Mouse (Mus musculus) embryonic facial prominence, embryonic 14.5 days (tissue): ENCODE measurements around the gene Mob3b. TPM values are rescaled to one million over a fixed set of nuclear protein-coding genes. Genes with fewer than 3 reads are reported as not detected.
A peak's percentile ranks its signal among the peaks of the same experiment; 100 is the strongest.
"Not testable (repeated sequence)": the region's sequence is repeated elsewhere in the genome, so short reads cannot be mapped to it uniquely, and the experiment has no call there.

Source experiments
- ATAC-seq: fragments of 200-750 bp; cut with Nextera tagmentation; 2 replicates; pipeline ENCODE4 v1.8.0; 2017; ENCODE audit warnings: low read depth, moderate number of reproducible peaks, moderate TSS enrichment
- DNase-seq: peaks from one replicate; pipeline ENCODE4 v3.0.0-alpha.2; 2015; ENCODE audit warnings: low spot score
- H3K27ac ChIP-seq: fragments of 300-500 bp; sonication (generic); replicated peaks from 2 replicates; pipeline ENCODE4 v1.5.1; 2014; ENCODE audit warnings: low read depth, mild to moderate bottlenecking, low read length, moderate library complexity
- H3K27me3 ChIP-seq: fragments of 300-500 bp; sonication (generic); replicated peaks from 2 replicates; pipeline ENCODE4 v1.6.1; 2014; ENCODE audit warnings: low read length; ENCODE audit not compliant: control insufficient read depth, insufficient read depth
- H3K36me3 ChIP-seq: fragments of 300-500 bp; sonication (generic); 2 replicates; pipeline ENCODE4 v1.6.1; 2014; ENCODE audit warnings: low read length, mixed read lengths; ENCODE audit not compliant: control insufficient read depth, insufficient read depth
- H3K4me1 ChIP-seq: fragments of 300-500 bp; sonication (generic); 2 replicates; pipeline ENCODE4 v1.6.1; 2014; ENCODE audit warnings: antibody characterized with exemption, low read length; ENCODE audit not compliant: control insufficient read depth, insufficient read depth
- H3K4me2 ChIP-seq: fragments of 300-500 bp; sonication (generic); 2 replicates; pipeline ENCODE4 v1.6.1; 2014; ENCODE audit warnings: low read depth, mild to moderate bottlenecking, low read length, moderate library complexity, mixed read lengths
- H3K4me3 ChIP-seq: fragments of 300-500 bp; sonication (generic); 2 replicates; pipeline ENCODE4 v1.5.1; 2014; ENCODE audit warnings: low read depth, mild to moderate bottlenecking, low read length
- H3K9ac ChIP-seq: fragments of 300-500 bp; sonication (generic); 2 replicates; pipeline ENCODE4 v1.6.1; 2014; ENCODE audit warnings: low read depth, mild to moderate bottlenecking, low read length, moderate library complexity, mixed read lengths
- H3K9me3 ChIP-seq: fragments of 300-500 bp; sonication (generic); 2 replicates; pipeline ENCODE4 v1.6.1; 2016; ENCODE audit warnings: low read length; ENCODE audit not compliant: control insufficient read depth
- WGBS: fragments of 180-500 bp; shearing (Covaris S2); extraction: QIAGEN DNeasy Blood & Tissue Kit; methylation state at CpG from one replicate; pipeline ENCODE4 v1.1.7; 2014; 5-methylcytosine and 5-hydroxymethylcytosine counted together
- polyA plus RNA-seq: library from polyadenylated mRNA; unstranded; fragments of >200 nt; fragmentation: Nextera tagmentation; extraction: Ambion mirVana; gene quantifications from 2 replicates; pipeline ENCODE4 v1.2.1, GENCODE M21; 2014

Gene Mob3b
- polyA plus RNA-seq, 1 experiment from 2014 or later = 6.3 TPM

GRCm38 (mm10) chr4:34959477-34959876, 197.8 kb downstream of the Mob3b start:
- Histone ChIP-seq H3K27me3 (no peaks in the 10 kb centered on the region), H3K9ac (no peak overlapping the region), H3K4me3 (no peak overlapping the region), H3K27ac (no peak overlapping the region), H3K4me2 (no peak overlapping the region), H3K36me3 (no peaks in the 10 kb centered on the region), H3K4me1 (peaks cover 4% of the 10 kb centered on the region; the same call in 1 of the 2 replicates), H3K9me3 (no peaks in the 10 kb centered on the region)
- DNase-seq = no peak
- no peak for ATAC-seq
- 87% methylated on average over 5 of the region's 6 CpGs for WGBS

- 40% methylated on average over 11 of the region's 12 CpGs for WGBS
- ATAC-seq (peak; percentile 87), DNase-seq (peak; percentile 64)
- H3K36me3 ChIP-seq = no peaks in the 10 kb centered on the region
- H3K27me3 ChIP-seq = no peaks in the 10 kb centered on the region
- H3K9ac ChIP-seq = no peak overlapping the region
- no peak overlapping the region for H3K4me3 ChIP-seq
- peaks cover 4% of the 10 kb centered on the region; the same call in 1 of the 2 replicates for H3K4me1 ChIP-seq
- no peaks in the 10 kb centered on the region for H3K9me3 ChIP-seq
- no peak overlapping the region for H3K4me2 ChIP-seq
- H3K27ac ChIP-seq = no peak overlapping the region
These were observed 198.9 kb downstream of the Mob3b start for GRCm38 (mm10) chr4:34958155-34959028.

GRCm38 (mm10) chr4:34953716-34954115, 203.6 kb downstream of the Mob3b start:
- Histone ChIP-seq H3K4me1 (no peaks in the 10 kb centered on the region), H3K4me3 (no peak overlapping the region), H3K9ac (no peak overlapping the region), H3K36me3 (no peaks in the 10 kb centered on the region), H3K27ac (no peak overlapping the region), H3K27me3 (no peaks in the 10 kb centered on the region), H3K9me3 (no peaks in the 10 kb centered on the region), H3K4me2 (no peak overlapping the region)
- DNase-seq (no peak), ATAC-seq (no peak)
- 63% methylated on average over 9 of the region's 10 CpGs for WGBS

- Histone ChIP-seq H3K9ac (no peak overlapping the region), H3K4me1 (no peaks in the 10 kb centered on the region), H3K27me3 (no peaks in the 10 kb centered on the region), H3K36me3 (no peaks in the 10 kb centered on the region), H3K27ac (no peak overlapping the region), H3K4me3 (no peak overlapping the region), H3K9me3 (no peaks in the 10 kb centered on the region), H3K4me2 (no peak overlapping the region)
- ATAC-seq (no peak), DNase-seq (no peak)
These were observed 210.1 kb downstream of the Mob3b start for GRCm38 (mm10) chr4:34947181-34947580.

- ATAC-seq = no peak
These were observed 216.2 kb downstream of the Mob3b start for GRCm38 (mm10) chr4:34941046-34941445.

GRCm38 (mm10) chr4:34928386-34928785, 228.9 kb downstream of the Mob3b start:
- WGBS = 74% methylated on average over 7 of the region's 7 CpGs
- H3K4me2 ChIP-seq, H3K4me3 ChIP-seq, ATAC-seq, H3K27me3 ChIP-seq, H3K36me3 ChIP-seq, H3K27ac ChIP-seq, H3K9me3 ChIP-seq, DNase-seq, H3K4me1 ChIP-seq, H3K9ac ChIP-seq: not testable (repeated sequence)

More at GRCm38 (mm10) chr4:34941046-34941445, 216.2 kb downstream of the Mob3b start:
- Histone ChIP-seq H3K27ac (no peak overlapping the region), H3K4me3 (no peak overlapping the region), H3K9me3 (no peaks in the 10 kb centered on the region), H3K4me2 (no peak overlapping the region), H3K27me3 (no peaks in the 10 kb centered on the region), H3K9ac (no peak overlapping the region), H3K36me3 (no peaks in the 10 kb centered on the region), H3K4me1 (no peaks in the 10 kb centered on the region)
- DNase-seq = no peak
- WGBS = 92% methylated on average over 25 of the region's 25 CpGs

GRCm38 (mm10) chr4:34922177-34922870, 235.0 kb downstream of the Mob3b start:
- Histone ChIP-seq H3K4me3 (no peak overlapping the region), H3K27me3 (no peaks in the 10 kb centered on the region), H3K9me3 (no peaks in the 10 kb centered on the region), H3K4me2 (no peak overlapping the region), H3K27ac (no peak overlapping the region), H3K9ac (no peak overlapping the region), H3K36me3 (no peaks in the 10 kb centered on the region), H3K4me1 (no peaks in the 10 kb centered on the region)
- DNase-seq (peak; percentile 85), ATAC-seq (0 out of 2 replicates have a peak, but pooled peaks have one; percentile 57)
- 65% methylated on average over 6 of the region's 6 CpGs for WGBS

GRCm38 (mm10) chr4:34917400-34917799, 239.9 kb downstream of the Mob3b start:
- WGBS = 59% methylated on average over 7 of the region's 7 CpGs
- H3K9ac ChIP-seq = no peak overlapping the region
- DNase-seq (peak; percentile 59), ATAC-seq (0 out of 2 replicates have a peak, but pooled peaks have one; percentile 50)
- no peak overlapping the region for H3K4me2 ChIP-seq
- no peak overlapping the region for H3K4me3 ChIP-seq
- H3K27ac ChIP-seq = no peak overlapping the region
- H3K9me3 ChIP-seq = no peaks in the 10 kb centered on the region
- no peaks in the 10 kb centered on the region for H3K36me3 ChIP-seq
- H3K27me3 ChIP-seq = no peaks in the 10 kb centered on the region
- no peaks in the 10 kb centered on the region for H3K4me1 ChIP-seq
